Mouse (Mus musculus) spleen, embryonic (tissue): ENCODE data around the gene Tgif1.
"Not testable (repeated sequence)": the region's sequence is repeated elsewhere in the genome, so short reads cannot be mapped to it uniquely, and the experiment has no call there.

ENCODE experiments used
- CTCF ChIA-PET: fragments of 350-600 bp; sonication (Branson Sonifier 250); formaldehyde crosslinking; loops from one replicate; lab custom pipeline; 2022; lab: Charles Lee

Tgif1 gene

DNA sequence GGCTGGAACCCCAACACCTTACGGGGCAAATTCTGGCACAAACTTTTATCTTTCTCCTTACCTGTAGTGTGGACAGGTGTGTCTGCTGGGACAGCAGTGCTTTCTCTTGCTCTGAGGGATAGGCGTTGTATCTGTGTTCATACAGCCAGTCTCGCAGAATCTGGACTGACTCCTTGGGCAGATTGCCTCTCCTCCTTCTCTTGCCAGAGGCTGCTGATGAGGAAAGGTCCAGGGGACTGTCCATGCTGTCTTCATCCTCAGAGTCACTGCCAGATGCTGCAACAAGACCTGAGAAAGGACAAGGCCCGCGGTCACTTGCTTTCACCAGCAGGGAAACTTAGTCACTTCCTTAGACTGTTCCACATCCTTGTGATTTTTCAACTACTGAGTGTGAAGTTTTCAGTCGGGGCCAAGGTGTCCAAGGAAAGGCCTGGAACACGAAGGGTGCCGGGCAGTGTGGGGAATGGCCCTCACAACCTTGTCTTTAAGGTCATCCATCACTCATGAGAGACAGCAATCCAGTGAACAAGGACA, 7.2 kb downstream of the Tgif1 start:
- CTCF ChIA-PET = no interaction called here

DNA sequence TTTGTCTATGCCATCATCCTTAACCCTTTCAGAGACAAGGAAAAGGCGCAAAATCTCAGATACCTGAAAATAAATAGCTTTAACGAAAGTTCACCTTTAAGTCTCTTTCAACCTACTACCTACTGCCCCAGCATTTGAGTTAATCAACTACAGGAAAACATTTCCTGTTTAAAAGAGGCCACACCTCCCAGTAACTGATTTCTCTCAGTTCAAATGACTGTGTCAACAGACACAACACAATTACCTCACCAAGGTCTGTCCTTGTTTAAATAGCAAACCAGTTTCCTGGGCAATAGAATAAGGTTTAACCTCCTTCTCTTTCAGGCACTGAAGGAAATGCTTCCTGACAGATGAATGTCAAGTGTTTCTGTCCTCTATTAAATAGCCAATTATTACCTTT, 7.8 kb downstream of the Tgif1 start:
- CTCF ChIA-PET = no interaction called here

DNA sequence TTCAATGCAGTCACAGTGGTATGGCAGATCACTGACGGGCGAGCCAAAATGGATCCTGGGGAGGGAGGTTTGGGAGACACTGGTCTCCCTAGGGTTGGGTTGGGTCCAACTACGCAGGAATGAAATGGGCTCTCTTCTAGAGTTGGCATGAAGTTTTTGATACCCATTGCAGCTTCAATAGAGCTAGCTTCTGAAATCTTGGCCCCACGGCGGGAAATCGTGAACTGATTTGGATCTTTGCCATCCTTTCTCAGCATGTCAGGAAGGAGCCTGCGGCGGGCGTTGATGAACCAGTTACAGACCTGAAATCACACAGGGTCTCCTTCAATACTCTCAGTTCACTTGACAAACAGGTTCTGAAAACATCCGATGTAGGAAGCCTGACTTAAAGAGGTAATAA, 8.4 kb downstream of the Tgif1 start:
- CTCF ChIA-PET = no interaction called here

- CTCF ChIA-PET = interaction anchor here (0.6 kb wide), 1 partner anchor 105 kb away, joined by 3 read pairs; no protein-coding TSS in a partner anchor
These were observed 10.1 kb downstream of the Tgif1 start for GRCm38 (mm10) chr17:70843252-70843651.

GRCm38 (mm10) chr17:70838533-70838932, 14.8 kb downstream of the Tgif1 start:
- CTCF ChIA-PET = no interaction called here

- CTCF ChIA-PET = no interaction called here
These were observed 15.3 kb downstream of the Tgif1 start for GRCm38 (mm10) chr17:70838031-70838430.

GRCm38 (mm10) chr17:70837474-70837873, 15.9 kb downstream of the Tgif1 start:
- CTCF ChIA-PET = not testable (repeated sequence)

DNA sequence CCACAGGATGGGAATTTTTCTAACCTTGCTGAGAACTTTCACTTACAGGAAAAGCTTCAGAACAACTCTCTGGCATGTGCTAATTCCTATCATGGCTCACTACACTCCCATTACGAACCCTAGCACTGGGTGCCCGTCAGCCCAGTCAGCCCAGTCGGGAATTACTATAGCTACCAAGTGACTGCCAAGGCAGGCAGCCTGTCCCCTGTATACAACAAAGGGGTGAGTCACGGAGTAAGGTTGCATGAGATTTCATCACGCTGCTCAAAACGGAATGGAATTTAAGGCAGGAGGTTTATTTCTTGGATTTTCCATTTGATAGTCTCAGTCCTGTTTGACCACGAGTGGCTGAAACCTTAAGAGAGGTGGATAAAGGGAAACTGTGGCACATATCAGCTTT, 16.5 kb downstream of the Tgif1 start:
- CTCF ChIA-PET = interaction anchor here (0.7 to 0.8 kb wide), 2 partner anchors 12 to 35 kb away, joined by 3 to 15 read pairs; no protein-coding TSS in a partner anchor

DNA sequence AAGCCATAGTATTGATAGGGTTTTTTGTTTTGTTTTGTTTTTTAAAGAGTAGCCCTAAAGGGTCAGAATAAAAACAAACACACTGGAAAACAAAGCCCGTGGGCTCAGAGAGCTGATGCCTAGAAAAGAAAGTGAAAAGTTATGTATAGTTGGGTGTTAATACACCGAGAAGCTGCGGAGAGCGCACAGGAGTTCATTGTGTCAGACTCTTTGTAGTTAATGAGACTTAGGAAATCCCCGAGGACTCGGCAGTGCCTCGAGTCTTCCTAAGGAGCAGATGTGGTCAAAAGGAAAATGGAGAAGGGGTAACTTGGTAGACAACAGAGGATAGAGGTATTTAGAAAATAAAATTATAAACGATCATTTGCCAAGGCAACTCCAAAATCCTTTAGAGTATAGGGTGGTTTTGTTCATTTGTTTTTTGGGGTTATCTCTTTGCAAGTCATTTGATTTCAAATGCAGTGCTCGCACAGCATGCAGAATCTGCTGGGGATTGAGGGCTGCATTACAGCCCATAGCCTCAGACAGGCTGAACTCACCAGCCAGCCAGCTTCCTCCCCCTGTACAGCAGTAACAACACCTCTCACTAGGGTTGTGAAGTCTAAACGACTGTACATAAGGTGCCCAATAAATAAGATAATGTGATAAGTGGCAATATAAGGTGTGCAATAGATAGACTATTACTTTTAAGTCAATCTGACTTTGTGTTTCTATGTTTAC, 18.1 kb downstream of the Tgif1 start:
- CTCF ChIA-PET = interaction anchor here (0.6 to 0.8 kb wide), 2 partner anchors 93 to 106 kb away, joined by 4 read pairs; no protein-coding TSS in a partner anchor

- CTCF ChIA-PET = interaction anchor here (0.6 to 0.8 kb wide), 2 partner anchors 107 to 1039 kb away, joined by 4 read pairs; no protein-coding TSS in a partner anchor
These were observed 18.8 kb downstream of the Tgif1 start for GRCm38 (mm10) chr17:70834430-70834965.

GRCm38 (mm10) chr17:70832544-70832943, 20.8 kb downstream of the Tgif1 start:
- CTCF ChIA-PET = no interaction called here

DNA sequence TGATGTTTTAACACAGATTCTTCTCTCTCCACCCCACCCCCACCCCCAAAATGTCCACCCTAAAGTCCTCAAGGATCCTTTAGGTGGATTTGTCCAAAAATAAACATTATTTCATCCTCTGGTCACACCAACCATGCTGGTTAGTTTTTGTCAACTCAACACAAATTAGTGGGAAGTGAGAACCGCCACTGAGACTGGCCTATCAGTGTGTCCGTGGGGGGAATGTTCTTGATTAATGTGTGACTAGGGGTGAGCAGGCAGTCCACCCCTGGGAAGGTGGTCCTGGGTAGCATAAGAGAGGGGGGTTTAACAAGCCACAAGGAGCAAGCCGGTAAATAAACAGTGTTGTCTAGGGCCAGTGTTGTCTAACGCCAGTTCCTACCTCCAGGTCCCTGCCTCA, 21.8 kb downstream of the Tgif1 start:
- CTCF ChIA-PET = no interaction called here

DNA sequence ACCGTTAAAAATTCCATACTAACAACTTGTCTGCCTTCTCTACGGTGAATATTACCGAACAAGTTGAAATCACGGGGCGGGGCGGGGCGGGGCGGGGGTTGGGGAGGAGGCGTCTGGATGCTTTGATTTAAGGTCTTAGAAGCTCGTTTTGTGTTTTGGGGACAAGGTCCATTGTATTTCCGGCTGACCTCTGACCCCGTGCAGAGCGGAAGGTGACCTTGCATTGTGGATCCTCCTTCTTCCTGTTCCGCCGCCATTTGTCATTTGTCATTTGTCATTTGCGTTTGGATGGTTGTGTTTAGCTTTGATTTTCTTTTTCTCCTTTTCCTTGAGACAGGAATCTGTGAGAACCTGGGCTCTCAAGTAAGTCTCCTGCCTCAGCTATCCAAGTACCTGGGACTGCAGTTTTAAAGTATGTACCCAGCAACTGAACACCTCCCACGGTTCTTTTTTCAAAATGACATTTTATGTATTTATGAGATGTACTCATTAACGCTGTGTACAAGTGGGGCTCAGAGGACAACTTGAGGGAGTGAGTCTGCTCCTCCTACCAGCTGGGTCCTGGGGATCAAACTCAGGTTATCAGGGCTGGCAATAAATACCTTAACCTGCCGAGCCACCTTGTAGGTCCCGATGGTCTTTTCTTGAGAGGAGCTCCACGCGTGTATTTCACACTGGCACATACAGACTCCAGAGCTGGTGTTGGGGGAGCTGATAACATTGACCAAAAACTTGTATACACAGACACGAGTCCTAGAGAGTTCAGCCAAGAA, 23.2 kb downstream of the Tgif1 start:
- CTCF ChIA-PET = no interaction called here

DNA sequence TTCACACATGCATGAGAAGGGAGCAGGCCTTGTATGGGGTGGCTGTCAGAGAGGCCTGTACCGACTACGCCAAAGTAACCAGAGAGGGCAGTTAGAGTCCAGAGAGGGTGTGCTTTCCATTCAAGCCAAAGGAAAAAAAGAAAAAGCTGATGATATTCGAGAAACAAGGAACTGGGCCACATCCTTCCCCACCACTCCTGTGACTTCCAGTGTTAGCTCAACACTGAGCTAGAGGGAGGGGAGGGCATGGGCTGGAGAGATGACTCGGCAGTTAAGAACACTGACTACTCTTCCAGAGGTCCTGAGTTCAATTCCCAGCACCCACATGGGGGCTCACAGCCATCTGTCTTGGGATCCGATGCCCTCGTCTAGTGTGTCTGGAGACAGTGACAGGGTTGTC, 24.1 kb downstream of the Tgif1 start:
- CTCF ChIA-PET = no interaction called here

DNA sequence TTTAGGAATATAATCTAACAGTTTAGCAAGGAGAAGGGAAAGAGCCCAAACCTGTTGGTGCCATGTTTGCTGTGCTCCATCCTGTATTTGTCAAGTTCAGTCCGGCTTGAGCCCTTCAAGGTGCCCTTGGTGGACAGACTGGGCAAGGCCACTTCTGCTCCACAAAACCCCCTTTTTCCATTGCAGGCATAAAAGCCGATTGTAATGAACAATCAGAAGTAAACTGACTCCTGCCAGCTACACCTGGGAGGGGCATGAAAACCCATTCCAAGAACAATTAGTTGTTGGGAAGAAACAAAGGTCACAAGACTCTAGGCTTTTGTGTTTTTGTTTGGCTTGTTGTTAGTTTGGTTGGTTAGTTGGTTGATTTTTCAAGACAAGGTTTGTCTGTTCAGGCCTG, 24.8 kb downstream of the Tgif1 start:
- CTCF ChIA-PET = no interaction called here

GRCm38 (mm10) chr17:70828180-70828528, 25.2 kb downstream of the Tgif1 start:
- CTCF ChIA-PET = no interaction called here

- CTCF ChIA-PET = not testable (repeated sequence)
These were observed 25.7 kb downstream of the Tgif1 start for GRCm38 (mm10) chr17:70827463-70828179.

DNA sequence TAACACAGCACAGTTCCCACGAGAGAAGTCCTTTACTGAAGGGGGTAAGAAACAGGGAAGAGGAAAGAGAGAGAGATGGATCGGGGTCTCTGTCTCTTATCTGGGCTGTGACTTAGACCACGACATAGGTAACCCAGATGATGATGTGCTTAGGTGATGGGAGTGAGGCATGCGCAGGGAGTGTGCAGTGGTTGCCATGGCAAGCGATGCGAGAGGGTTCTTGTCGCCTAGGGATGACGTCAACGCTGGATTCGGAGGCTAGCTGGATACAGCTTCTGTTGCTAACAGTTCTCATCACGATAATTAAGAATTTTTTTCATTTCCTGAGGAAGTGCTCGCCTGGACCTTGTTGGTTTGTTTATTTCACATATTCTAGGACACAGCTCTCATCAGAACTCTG, 27.1 kb downstream of the Tgif1 start:
- CTCF ChIA-PET = no interaction called here

DNA sequence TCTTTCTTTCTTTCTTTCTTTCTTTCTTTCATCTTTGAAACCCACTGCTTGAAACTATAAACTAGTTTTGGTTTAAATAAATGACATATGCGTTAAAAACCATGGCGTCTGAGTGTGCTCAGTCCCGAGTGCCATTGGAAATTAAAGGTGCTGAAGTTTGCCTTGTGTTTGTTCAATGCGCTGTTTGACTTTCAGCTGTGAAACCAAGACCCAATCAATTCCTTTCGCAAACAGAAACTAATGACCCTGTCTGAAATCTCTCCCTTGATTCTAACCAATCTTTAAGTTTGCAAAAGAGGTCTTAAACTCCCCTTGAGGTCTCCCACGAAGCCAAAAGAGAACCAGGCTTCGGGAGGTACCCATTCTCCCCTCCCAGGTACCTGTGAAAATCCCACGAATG, 30.3 kb downstream of the Tgif1 start:
- CTCF ChIA-PET = no interaction called here

DNA sequence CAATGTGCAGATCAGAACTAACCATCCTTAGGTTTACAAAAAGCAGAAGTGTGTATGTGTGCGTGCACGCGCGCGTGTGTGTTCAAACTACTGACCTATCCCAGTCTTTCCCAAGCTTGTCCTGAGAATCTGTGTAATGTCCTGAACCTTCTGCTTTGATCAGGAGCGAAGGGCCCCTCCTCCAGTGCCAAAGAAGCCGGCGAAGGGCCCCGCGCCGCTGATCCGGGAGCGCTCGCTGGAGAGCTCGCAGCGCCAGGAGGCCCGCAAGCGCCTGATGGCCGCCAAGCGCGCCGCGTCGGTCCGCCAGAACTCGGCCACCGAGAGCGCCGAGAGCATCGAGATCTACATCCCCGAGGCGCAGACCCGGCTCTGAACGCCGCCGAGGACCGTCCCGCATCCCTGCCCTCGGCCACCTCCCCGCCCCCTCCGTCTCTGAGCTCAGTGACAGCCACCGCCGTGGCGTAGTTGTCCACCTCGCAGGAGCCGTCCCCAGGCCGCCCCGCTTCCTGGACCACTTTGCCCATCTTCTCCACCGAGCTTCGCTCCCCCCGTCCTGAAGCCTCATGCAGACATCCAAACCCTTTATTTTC, 35.4 kb downstream of the Tgif1 start:
- CTCF ChIA-PET = no interaction called here

GRCm38 (mm10) chr17:70815001-70815400, 38.3 kb downstream of the Tgif1 start:
- CTCF ChIA-PET = no interaction called here
